Mouse (Mus musculus) adipocyte (in vitro differentiated cells): ENCODE measurements around the gene Dusp13.

Experiments used
- DNase-seq: peaks from one replicate; pipeline ENCODE4 v3.0.0-alpha.2; 2016; ENCODE audit warnings: low spot score

The Dusp13 gene

DNA sequence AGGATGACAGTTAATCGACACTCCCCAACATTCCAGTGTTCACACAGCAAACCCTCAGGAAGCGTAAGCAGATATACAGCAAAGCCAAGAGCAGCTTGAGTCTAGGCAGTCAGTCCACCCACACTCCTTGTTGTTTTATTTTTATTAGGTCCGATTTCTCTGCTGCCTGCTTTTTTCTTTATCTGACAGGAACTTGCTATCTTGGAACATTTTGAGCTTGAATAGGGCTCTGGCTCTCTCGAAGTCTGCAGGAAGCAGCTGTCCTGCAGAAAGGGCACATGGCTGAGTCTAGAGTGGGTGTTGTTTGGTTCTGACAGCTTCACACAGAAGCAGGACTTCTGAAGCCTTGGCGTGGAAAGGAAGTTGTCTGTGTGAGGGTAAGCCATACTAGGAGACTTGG is 47.7 kb downstream of the Dusp13 start:
- no peak for DNase-seq

DNA sequence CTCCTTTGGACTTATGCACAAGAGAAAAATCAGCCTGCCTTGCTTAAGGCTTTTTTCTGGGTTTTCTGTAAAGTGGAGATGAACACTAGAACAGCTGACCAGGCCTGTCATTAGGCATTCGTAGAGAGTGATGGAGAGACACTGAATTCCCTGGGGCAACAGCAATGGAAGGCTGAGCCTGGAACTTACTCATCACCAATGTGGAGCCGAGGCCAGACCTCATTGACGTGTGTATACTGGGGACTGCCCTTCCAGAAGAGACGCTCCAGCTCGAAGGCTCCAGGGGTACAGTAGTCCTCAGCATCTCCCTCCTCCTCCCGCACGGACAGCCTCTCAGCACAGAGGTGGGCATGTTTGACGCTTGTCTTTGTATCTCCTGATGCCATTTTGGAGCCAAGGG is 48.3 kb downstream of the Dusp13 start:
- DNase-seq, result no peak

DNA sequence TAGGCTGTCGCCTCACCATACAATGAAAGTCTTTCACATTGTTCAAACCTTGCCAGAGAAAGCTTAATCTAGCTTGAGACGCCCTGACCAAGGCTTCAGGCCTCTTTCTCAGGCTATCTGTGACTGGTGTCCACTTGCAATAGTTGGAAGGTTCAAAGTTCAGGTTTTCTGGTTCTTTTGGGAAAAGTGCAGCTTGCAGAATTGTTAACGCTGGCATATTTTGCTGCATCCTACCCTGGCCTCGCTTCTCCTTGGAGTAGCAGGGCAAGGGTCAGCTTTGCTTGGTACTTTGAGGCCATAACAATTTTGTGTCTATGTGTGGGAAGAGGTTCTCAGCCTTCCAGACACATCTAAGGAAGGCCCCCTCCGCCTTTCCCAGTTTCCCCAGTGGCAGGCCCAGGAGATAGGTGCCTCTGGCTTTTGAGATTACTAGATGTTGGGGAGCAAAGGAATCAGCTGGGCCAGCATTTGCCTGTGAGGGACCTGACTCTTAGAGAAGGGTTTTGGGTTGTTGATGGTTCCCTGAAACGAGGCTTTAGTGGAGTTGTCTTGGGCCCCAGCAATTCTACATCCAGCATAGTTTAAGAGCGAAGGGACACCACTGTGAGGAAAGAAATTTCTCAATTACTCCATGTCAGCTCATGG is 54.7 kb downstream of the Dusp13 start:
- DNase-seq, result no peak

DNA sequence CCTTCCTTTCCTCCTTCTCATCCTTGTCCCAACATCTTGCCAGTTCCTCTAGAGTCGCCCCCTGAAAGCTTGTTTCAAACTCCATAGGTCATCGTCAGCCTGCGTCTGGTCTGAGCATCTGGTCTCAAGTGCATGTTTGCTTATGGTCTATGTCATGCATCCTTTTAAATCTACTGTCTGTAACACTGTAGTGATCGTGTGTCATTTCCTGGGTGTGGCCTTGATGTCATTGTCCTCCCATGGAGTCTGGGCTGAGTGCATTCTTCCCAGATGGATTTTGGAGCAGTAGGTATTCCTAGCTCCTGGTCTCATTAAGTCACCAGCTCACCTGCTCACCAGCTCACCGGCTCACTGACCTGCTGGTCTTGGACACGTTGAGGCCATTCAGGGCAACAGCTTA is 56.0 kb downstream of the Dusp13 start:
- DNase-seq, result no peak

DNA sequence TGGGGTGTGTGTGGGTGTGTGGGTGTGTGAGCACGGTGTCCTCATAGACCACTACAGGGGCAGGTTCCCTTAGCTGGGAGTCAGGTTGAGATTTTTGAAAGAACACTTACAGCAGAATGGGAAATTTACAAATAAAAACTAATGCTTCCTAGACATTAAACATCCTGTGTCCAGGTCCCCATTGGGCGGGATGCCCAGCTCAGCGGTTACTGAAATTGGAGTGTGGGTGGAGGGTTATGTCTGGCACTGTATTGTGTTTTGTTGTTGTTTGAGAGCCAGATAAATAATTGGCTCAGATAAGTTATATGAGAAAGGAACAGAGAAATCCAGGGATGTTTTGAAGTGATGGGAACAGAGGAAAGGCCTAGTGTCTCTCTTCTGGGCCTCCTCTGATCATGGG is 59.9 kb downstream of the Dusp13 start:
- DNase-seq, result peak; percentile 16

DNA sequence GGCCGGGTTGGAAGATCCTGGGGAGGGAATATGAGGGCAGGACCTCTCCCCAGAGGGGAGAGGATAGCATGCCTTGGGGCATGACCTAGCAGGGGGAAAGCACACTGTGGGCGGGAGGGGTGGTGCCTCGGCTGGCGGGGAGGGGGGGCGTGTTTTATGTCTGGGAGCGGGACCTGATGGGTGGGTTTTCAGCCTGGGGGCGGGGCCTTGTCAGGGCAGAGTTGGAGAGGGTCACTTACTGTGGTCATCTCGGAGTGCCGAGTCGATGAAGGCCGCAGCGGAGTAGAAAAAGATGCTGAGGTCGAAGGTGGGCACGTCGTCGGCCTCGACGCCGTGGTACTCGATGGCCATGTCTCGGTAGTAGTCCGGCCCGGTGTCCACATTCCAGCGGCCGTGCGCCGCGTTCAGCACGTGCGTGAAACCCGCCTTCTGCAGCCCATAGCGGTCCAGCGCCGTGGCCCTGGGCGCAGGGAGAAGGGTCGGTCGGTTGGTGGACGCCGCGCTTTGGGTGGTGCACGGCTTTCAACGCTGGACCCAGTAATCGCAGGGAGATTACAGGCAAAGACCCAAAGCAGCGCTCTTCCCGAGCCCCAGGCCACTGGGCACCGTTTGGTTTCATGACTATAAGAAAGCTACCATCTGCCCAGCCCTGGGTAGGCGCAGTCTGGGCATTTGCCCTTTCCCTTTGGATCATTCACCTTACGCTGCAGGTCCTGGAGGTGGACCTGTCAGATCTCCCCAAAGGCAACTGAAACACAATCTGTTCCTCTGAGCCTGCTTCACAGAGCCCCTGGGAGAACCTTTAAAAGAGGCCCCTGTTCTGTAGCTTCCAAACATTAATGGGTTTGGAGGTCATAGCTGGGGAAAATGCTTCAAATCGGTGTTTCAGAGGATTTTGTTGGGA is 64.4 kb downstream of the Dusp13 start:
- no peak for DNase-seq

DNA sequence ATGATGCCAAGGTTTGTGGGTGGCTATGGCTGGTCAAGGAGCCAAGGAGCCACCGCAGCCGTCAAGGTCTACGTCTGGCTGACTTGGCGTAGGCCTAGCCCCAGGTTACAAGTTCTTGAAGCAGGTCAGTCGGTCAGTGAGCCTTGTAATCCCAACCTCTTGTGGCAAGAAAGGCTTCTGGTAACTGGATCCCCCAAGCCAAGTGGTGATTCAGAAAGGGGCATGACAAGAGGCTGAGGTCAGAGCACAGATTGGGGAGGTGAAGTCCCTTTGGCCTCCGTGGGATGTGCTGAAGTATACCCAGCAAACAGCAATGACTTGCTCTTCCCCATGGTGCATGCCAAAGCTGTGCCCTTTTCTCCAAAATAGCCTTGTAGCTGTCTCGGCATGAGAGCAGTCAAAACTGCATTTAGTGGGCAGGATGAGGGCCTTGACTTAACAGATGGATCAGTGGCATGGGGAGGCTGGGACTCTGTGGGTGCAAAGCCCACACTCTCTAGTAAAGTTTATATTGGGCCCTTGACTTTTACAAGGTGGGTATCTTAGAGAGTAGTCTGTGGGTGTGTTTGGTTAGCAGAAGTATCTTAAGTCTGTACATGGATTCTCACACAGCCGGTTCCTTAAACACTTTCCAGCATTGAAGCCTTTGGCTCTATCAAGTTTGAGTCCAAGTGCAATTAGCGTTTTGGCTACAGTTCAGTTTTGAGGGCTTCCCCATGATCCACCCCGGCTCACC is 65.4 kb downstream of the Dusp13 start:
- DNase-seq, result no peak

DNA sequence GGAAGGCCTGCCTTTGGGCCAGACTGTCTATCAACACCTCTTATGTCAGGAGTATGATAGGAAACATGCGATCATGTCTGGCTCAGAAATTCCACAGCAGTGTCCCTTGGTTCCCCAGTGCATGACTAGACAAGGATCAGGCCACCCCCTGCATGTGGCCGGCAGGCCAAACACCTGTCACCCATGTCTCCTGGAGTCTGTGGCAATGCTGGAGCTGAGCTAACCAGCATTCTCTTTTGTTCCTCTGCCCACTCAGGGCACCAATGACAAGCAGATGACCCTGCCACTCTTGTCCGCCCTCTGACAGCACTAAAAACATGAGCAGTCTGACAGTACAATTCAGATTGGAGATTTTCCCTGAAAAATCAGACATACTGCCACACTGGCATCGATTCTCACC is 67.1 kb downstream of the Dusp13 start:
- DNase-seq, result no peak
